Mouse (Mus musculus): Measurements from ENCODE around the gene Slc22a16. TPM values are rescaled to one million over a fixed set of nuclear protein-coding genes. Genes with fewer than 3 reads are reported as not detected.
A peak's percentile ranks its signal among the peaks of the same experiment; 100 is the strongest.

Gene Slc22a16
- polyA plus RNA-seq (2012; rRNA removed) = not detected in 2 replicates

DNA sequence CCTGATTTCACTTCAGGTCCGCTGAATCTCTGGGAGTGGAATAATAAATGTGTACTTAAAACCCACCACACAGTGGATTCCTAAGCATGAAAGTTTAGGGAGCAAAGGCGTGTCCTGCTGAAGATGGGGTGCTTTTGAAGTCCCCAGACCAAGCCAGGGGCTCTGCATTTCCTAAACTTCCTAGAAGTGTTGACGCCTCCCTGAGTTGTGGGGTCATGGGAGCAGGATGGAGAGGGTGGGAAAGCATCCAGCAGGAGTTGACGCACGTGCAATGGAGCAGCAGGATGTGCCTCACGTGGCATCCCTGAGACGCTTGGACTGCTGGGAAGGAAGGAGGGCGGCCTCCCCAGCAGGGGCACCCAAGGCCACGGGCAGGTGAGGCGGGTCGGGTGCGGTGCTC is at the start of gene Slc22a16:
TSS of gene Slc22a16 (plus strand) at position 301 of the 400 bp plus-strand sequence.
- no peak for TF ChIP-seq POLR2A (IDR thresholded peaks at IDR 0.05; ENCODE audit: borderline replicate concordance, insufficient read depth, low read length)
- no peak for TF ChIP-seq CTCF (IDR thresholded peaks at IDR 0.05; ENCODE audit: borderline replicate concordance, insufficient read depth, low read depth, low read length)
- 88% methylated on average over 12 of the region's 12 CpGs for WGBS
- H3K27me3 ChIP-seq (ENCODE audit: control insufficient read depth, insufficient read depth, low read length) = no peaks in the 10 kb centered on the region
- no peak within 1 kb of the TSS for H3K4me3 ChIP-seq (replicated peaks; ENCODE audit: insufficient read depth, low read depth, low read length)
- no peak for DNase-seq
- H3K4me1 ChIP-seq (ENCODE audit: control insufficient read depth, insufficient read depth, low read length) = no peaks in the 10 kb centered on the region
- H3K27ac ChIP-seq (ENCODE audit: insufficient read depth, low read length) = no peak within 1 kb of the TSS

DNA sequence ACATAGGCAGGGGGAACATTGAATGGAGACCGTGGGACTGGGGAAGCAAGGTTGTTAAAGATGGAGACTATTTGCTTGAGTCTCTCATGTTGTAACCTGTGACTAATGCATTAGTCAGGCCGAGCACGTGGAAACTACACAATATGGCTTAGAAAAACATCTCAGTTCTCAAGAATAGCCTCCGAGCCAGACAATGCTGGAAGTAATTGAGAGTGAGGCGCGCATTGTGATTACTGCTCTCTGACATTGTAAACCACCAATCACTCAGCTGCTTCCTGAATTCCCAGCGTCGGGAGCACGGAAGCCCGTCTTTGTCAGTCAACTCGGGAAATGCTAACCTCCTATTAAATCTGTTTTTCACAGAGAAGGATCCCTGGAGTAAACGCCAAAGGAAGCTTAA is 48.6 kb upstream of the Slc22a16 start:
- no peak for DNase-seq
- no peak overlapping the region; the same call in 1 of the 2 replicates for H3K27ac ChIP-seq (ENCODE audit: insufficient read depth, low read length)
- WGBS = 41% methylated on average over 12 of the region's 12 CpGs

DNA sequence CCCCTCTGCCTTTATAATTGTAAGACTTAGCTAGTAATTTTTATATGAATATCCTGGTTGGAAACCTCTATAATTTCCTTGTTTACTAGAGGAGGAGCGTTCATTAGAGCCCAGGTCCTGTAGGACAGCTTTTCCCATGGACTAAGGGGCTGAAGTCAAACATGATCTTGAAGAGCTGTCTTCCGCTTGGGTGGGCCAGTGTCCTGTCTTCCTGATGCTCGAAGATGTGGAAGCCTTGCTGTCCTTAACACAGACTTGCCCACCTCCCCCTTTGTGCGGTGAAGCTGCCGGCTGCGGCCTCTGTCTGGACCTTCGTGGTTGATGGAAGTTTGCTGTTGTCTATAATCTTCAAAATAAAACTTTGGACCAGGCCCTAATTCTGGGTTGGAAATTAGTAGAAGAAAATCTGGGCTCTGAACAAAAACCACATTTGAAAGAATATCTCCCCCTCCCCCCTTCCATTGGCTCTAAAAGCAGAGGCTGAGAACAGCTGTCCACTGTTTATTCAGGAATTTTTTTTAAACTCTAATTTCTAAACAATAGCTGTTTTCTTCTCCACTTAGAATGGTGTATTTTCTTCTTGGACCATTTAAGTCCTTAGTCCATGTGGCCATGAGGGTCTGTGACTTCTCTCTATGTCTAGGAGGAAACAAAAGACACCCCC is 46.7 kb upstream of the Slc22a16 start:
- DNase-seq = no peak
- Histone ChIP-seq H3K4me3 (replicated peaks; ENCODE audit: insufficient read depth, low read depth, low read length) (no peak overlapping the region), H3K27ac (ENCODE audit: insufficient read depth, low read length) (peak overlapping the region; percentile 15; the same call in 1 of the 2 replicates), H3K27me3 (ENCODE audit: control insufficient read depth, insufficient read depth, low read length) (no peaks in the 10 kb centered on the region), H3K4me1 (ENCODE audit: control insufficient read depth, insufficient read depth, low read length) (no peaks in the 10 kb centered on the region)
- TF ChIP-seq CTCF (IDR thresholded peaks at IDR 0.05; ENCODE audit: borderline replicate concordance, insufficient read depth, low read depth, low read length) (no peak), POLR2A (IDR thresholded peaks at IDR 0.05; ENCODE audit: borderline replicate concordance, insufficient read depth, low read length) (no peak)
- 68% methylated on average over 7 of the region's 7 CpGs for WGBS

More for the DNA sequence above, 48.6 kb upstream of the Slc22a16 start:
- TF ChIP-seq CTCF (IDR thresholded peaks at IDR 0.05; ENCODE audit: borderline replicate concordance, insufficient read depth, low read depth, low read length) (no peak), POLR2A (IDR thresholded peaks at IDR 0.05; ENCODE audit: borderline replicate concordance, insufficient read depth, low read length) (no peak)
- Histone ChIP-seq H3K27me3 (ENCODE audit: control insufficient read depth, insufficient read depth, low read length) (no peaks in the 10 kb centered on the region), H3K4me1 (ENCODE audit: control insufficient read depth, insufficient read depth, low read length) (no peaks in the 10 kb centered on the region), H3K4me3 (replicated peaks; ENCODE audit: insufficient read depth, low read depth, low read length) (no peak overlapping the region)

DNA sequence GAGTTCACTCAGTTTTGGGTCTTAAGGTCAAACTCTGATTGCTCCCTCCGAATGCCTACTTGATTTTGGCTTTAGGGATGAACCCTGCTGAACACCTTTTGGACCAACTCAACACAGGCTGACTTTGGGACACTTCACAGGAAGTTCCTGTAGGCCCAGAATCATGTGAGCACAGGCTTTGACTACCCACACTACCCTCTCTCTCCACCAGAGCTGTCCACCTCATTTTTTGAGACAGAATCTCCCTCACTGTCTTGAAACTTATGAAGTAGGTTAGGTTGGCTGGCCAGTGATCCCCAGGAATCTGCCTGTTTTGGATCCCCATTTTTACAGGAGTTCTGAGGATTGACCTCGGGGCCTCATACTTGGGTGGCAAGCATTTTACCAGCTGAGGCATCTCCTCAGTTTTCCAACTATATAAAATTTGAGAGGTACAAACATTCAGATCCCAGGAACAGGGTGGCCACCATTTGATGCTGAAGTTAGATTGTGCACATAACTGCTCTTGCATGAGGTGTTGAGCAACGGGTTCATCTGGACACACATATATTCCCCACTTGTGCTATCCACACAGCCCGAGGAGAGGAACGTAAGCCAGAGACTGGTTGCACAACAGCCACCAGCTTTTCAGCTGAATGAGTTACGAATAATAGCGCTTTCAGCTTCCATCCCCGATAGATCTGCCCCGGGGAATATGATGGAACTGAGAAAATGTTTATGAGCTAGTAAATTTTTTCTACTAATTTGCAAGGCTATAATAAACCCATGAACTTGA is 45.9 kb upstream of the Slc22a16 start:
- Histone ChIP-seq H3K27me3 (ENCODE audit: control insufficient read depth, insufficient read depth, low read length) (no peaks in the 10 kb centered on the region), H3K4me3 (replicated peaks; ENCODE audit: insufficient read depth, low read depth, low read length) (no peak overlapping the region), H3K27ac (ENCODE audit: insufficient read depth, low read length) (peak overlapping the region; percentile 61; the same call in 1 of the 2 replicates), H3K4me1 (ENCODE audit: control insufficient read depth, insufficient read depth, low read length) (no peaks in the 10 kb centered on the region)
- 73% methylated on average over 9 of the region's 9 CpGs for WGBS
- no peak for DNase-seq
- TF ChIP-seq POLR2A (IDR thresholded peaks at IDR 0.05; ENCODE audit: borderline replicate concordance, insufficient read depth, low read length) = no peak
- TF ChIP-seq CTCF (IDR thresholded peaks at IDR 0.05; ENCODE audit: borderline replicate concordance, insufficient read depth, low read depth, low read length) = no peak

DNA sequence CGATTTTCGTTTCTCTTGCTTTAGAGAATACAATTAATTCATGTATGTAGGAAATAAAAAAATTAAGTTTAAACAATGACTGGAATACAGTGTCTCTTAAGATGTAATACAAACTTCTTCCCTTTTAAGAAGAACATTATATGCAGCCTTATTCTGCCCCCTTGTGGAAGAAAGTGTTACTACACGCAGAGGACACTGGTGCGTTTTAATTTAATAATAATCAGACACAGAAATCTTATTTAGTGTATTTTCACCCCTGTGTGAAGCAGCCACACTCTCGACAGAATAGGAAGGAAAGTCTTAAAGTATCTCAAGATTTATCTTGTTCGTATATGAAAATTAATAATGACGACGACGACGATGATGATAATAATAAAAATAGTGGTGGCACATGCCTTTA is 45.1 kb upstream of the Slc22a16 start:
- Histone ChIP-seq H3K4me3 (replicated peaks; ENCODE audit: insufficient read depth, low read depth, low read length) (no peak overlapping the region), H3K27ac (ENCODE audit: insufficient read depth, low read length) (no peak overlapping the region), H3K27me3 (ENCODE audit: control insufficient read depth, insufficient read depth, low read length) (no peaks in the 10 kb centered on the region), H3K4me1 (ENCODE audit: control insufficient read depth, insufficient read depth, low read length) (no peaks in the 10 kb centered on the region)
- WGBS = 30% methylated on average over 10 of the region's 10 CpGs
- TF ChIP-seq POLR2A (IDR thresholded peaks at IDR 0.05; ENCODE audit: borderline replicate concordance, insufficient read depth, low read length) (no peak), CTCF (IDR thresholded peaks at IDR 0.05; ENCODE audit: borderline replicate concordance, insufficient read depth, low read depth, low read length) (peak; percentile 50; the same call in 1 of the 2 replicates)
- peak in 1 of 2 experiments; percentile 58 for DNase-seq

DNA sequence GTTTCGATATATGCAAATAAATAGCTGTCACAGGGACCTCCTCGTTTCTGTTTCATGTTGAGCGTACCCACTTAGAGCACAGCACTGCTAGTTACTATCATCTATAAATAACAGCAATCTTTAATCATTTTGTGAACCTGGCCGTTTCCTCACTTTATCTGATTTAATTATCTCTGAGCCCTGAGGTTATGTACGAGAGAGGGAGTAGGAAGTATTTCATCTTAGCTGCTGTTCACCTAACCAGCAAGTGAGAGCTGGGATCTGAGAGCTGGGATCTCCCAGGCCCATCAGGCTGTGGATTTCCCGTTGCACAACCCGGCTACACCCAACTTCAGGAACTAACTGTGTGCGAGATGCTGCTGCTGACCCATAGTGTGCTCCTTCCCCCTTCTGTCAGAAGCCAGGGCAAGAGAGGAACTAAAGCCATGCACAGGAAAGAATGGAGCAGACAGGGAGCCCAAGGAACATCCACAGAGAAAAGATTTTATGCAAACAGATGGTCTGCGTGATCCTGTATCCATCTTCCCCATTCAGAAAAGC is 44.5 kb upstream of the Slc22a16 start:
- TF ChIP-seq CTCF (IDR thresholded peaks at IDR 0.05; ENCODE audit: borderline replicate concordance, insufficient read depth, low read depth, low read length) (no peak), POLR2A (IDR thresholded peaks at IDR 0.05; ENCODE audit: borderline replicate concordance, insufficient read depth, low read length) (no peak)
- DNase-seq = no peak
- no peaks in the 10 kb centered on the region for H3K4me1 ChIP-seq (ENCODE audit: control insufficient read depth, insufficient read depth, low read length)
- no peak overlapping the region for H3K27ac ChIP-seq (ENCODE audit: insufficient read depth, low read length)
- WGBS = 77% methylated on average over 9 of the region's 9 CpGs
- no peaks in the 10 kb centered on the region for H3K27me3 ChIP-seq (ENCODE audit: control insufficient read depth, insufficient read depth, low read length)
- H3K4me3 ChIP-seq (replicated peaks; ENCODE audit: insufficient read depth, low read depth, low read length) = no peak overlapping the region

DNA sequence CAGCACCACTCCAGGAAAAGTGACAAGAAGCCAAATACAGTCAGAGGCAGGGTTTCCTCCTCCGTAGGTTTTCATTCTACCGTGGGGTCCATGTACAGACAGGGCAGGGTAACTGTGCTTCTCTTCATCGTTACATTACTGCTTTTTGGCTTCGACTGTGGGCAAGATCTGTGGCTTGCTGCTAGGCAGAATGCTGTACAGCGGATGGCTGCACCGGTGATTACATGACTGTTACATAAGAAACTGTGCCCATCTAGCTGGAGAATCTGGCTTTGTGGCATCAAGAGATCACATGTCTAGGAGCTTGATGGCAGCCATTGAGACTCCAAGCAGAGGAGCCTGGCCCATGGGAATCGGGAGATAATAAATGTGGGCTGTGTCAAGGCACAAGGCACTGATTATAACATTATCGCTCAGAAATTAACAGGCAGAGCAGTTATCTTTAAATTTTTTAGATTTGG is 43.8 kb upstream of the Slc22a16 start:
- H3K27ac ChIP-seq (ENCODE audit: insufficient read depth, low read length) = no peak overlapping the region
- DNase-seq = no peak
- no peaks in the 10 kb centered on the region for H3K27me3 ChIP-seq (ENCODE audit: control insufficient read depth, insufficient read depth, low read length)
- H3K4me3 ChIP-seq (replicated peaks; ENCODE audit: insufficient read depth, low read depth, low read length) = no peak overlapping the region
- no peak for TF ChIP-seq POLR2A (IDR thresholded peaks at IDR 0.05; ENCODE audit: borderline replicate concordance, insufficient read depth, low read length)
- WGBS = 62% methylated on average over 8 of the region's 8 CpGs
- H3K4me1 ChIP-seq (ENCODE audit: control insufficient read depth, insufficient read depth, low read length) = no peaks in the 10 kb centered on the region

Measured in cerebellum, adult 2 months (tissue).